Mouse (Mus musculus) kidney, embryonic 16.5 days (tissue): ENCODE measurements around the gene Tnrc6c. TPM values are rescaled to one million over a fixed set of nuclear protein-coding genes. Genes with fewer than 3 reads are reported as not detected.

ENCODE experiments used
- ATAC-seq: fragments of 200-750 bp; cut with Nextera tagmentation; 2 replicates; pipeline ENCODE4 v1.8.0; 2017; ENCODE audit warnings: moderate TSS enrichment; ENCODE audit not compliant: low FRiP score, low TSS enrichment
- H3K27ac ChIP-seq: fragments of 300-500 bp; sonication (generic); 2 replicates; pipeline ENCODE4 v1.5.1; 2014; ENCODE audit warnings: low read length
- H3K27me3 ChIP-seq: fragments of 300-500 bp; sonication (generic); 2 replicates; pipeline ENCODE4 v1.6.1; 2014; ENCODE audit warnings: low read length, control low read depth, mixed read lengths; ENCODE audit not compliant: insufficient read depth
- H3K36me3 ChIP-seq: fragments of 300-500 bp; sonication (generic); 2 replicates; pipeline ENCODE4 v1.6.1; 2014; ENCODE audit warnings: low read length, control low read depth, mixed read lengths; ENCODE audit not compliant: insufficient read depth
- H3K4me1 ChIP-seq: fragments of 300-500 bp; sonication (generic); 2 replicates; pipeline ENCODE4 v1.6.1; 2014; ENCODE audit warnings: low read length, control low read depth, mixed read lengths; ENCODE audit not compliant: insufficient read depth
- H3K4me2 ChIP-seq: fragments of 300-500 bp; sonication (generic); replicated peaks from 2 replicates; pipeline ENCODE4 v1.6.1; 2014; ENCODE audit warnings: low read depth, low read length
- H3K4me3 ChIP-seq: fragments of 300-500 bp; sonication (generic); 2 replicates; pipeline ENCODE4 v1.5.1; 2014; ENCODE audit warnings: mild to moderate bottlenecking, low read length
- H3K9ac ChIP-seq: fragments of 300-500 bp; sonication (generic); replicated peaks from 2 replicates; pipeline ENCODE4 v1.6.1; 2014; ENCODE audit warnings: low read length
- H3K9me3 ChIP-seq: fragments of 300-500 bp; sonication (generic); 2 replicates; pipeline ENCODE4 v1.6.1; 2016; ENCODE audit warnings: low read length, control low read depth
- WGBS: fragments of 180-500 bp; shearing (Covaris S2); extraction: QIAGEN DNeasy Blood & Tissue Kit; methylation state at CpG from one replicate; pipeline ENCODE4 v1.1.7; 2014; 5-methylcytosine and 5-hydroxymethylcytosine counted together
- polyA plus RNA-seq: library from polyadenylated mRNA; unstranded; fragments of >200 nt; fragmentation: Nextera tagmentation; extraction: Ambion mirVana; gene quantifications from 2 replicates; pipeline ENCODE4 v1.2.1, GENCODE M21; 2015

The Tnrc6c gene
- polyA plus RNA-seq, 1 experiment from 2014 or later = 9.1 TPM

- Histone ChIP-seq H3K4me3 (no peak overlapping the region), H3K9me3 (no peaks in the 10 kb centered on the region), H3K4me2 (no peak overlapping the region), H3K27ac (no peak overlapping the region), H3K4me1 (no peaks in the 10 kb centered on the region), H3K36me3 (peaks cover 85% of the 10 kb centered on the region), H3K9ac (no peak overlapping the region), H3K27me3 (no peaks in the 10 kb centered on the region)
- no peak for ATAC-seq
- 92% methylated on average over 10 of the region's 10 CpGs for WGBS
These were observed 95.3 kb downstream of the Tnrc6c start for GRCm38 (mm10) chr11:117749414-117749813.

- Histone ChIP-seq H3K27ac (no peak overlapping the region), H3K9me3 (no peaks in the 10 kb centered on the region), H3K4me1 (no peaks in the 10 kb centered on the region), H3K9ac (no peak overlapping the region), H3K27me3 (no peaks in the 10 kb centered on the region), H3K36me3 (peaks cover 86% of the 10 kb centered on the region), H3K4me3 (no peak overlapping the region), H3K4me2 (no peak overlapping the region)
- no peak for ATAC-seq
- WGBS = 91% methylated on average over 6 of the region's 6 CpGs
These were observed 97.5 kb downstream of the Tnrc6c start for GRCm38 (mm10) chr11:117751544-117751943.

- ATAC-seq = no peak
- WGBS = 97% methylated on average over 7 of the region's 7 CpGs
- H3K4me3 ChIP-seq = no peak overlapping the region
- H3K9me3 ChIP-seq = no peaks in the 10 kb centered on the region
- H3K27ac ChIP-seq = no peak overlapping the region
- H3K4me1 ChIP-seq = no peaks in the 10 kb centered on the region
- peaks cover 78% of the 10 kb centered on the region for H3K36me3 ChIP-seq
- no peak overlapping the region for H3K4me2 ChIP-seq
- H3K9ac ChIP-seq = no peak overlapping the region
- H3K27me3 ChIP-seq = no peaks in the 10 kb centered on the region
These were observed 101.8 kb downstream of the Tnrc6c start for GRCm38 (mm10) chr11:117755891-117756290.

GRCm38 (mm10) chr11:117759267-117759666, 105.2 kb downstream of the Tnrc6c start:
- H3K27ac ChIP-seq = no peak overlapping the region
- H3K9ac ChIP-seq = no peak overlapping the region
- no peak overlapping the region for H3K4me3 ChIP-seq
- WGBS = 88% methylated on average over 10 of the region's 10 CpGs
- no peaks in the 10 kb centered on the region for H3K27me3 ChIP-seq
- peaks cover 6% of the 10 kb centered on the region; the same call in 1 of the 2 replicates for H3K4me1 ChIP-seq
- peaks cover 59% of the 10 kb centered on the region for H3K36me3 ChIP-seq
- no peak overlapping the region for H3K4me2 ChIP-seq
- no peaks in the 10 kb centered on the region for H3K9me3 ChIP-seq
- ATAC-seq = no peak

- peaks cover 49% of the 10 kb centered on the region for H3K36me3 ChIP-seq
- H3K9me3 ChIP-seq = no peaks in the 10 kb centered on the region
- WGBS = 90% methylated on average over 26 of the region's 26 CpGs
These were observed 106.5 kb downstream of the Tnrc6c start for GRCm38 (mm10) chr11:117760374-117761119.

GRCm38 (mm10) chr11:117761801-117762200, 107.7 kb downstream of the Tnrc6c start:
- Histone ChIP-seq H3K27me3 (no peaks in the 10 kb centered on the region), H3K4me2 (no peak overlapping the region), H3K27ac (no peak overlapping the region), H3K4me3 (no peak overlapping the region), H3K36me3 (peaks cover 43% of the 10 kb centered on the region), H3K4me1 (peaks cover 6% of the 10 kb centered on the region; the same call in 1 of the 2 replicates), H3K9ac (no peak overlapping the region), H3K9me3 (no peaks in the 10 kb centered on the region)
- WGBS = 88% methylated on average over 13 of the region's 13 CpGs
- no peak for ATAC-seq

More at GRCm38 (mm10) chr11:117760374-117761119, 106.5 kb downstream of the Tnrc6c start:
- no peak overlapping the region for H3K4me2 ChIP-seq
- H3K27ac ChIP-seq = no peak overlapping the region
- no peaks in the 10 kb centered on the region for H3K27me3 ChIP-seq
- H3K9ac ChIP-seq = no peak overlapping the region
- H3K4me3 ChIP-seq = no peak overlapping the region
- peaks cover 6% of the 10 kb centered on the region; the same call in 1 of the 2 replicates for H3K4me1 ChIP-seq
- peak; percentile 40 for ATAC-seq

- Histone ChIP-seq H3K27ac (no peak overlapping the region), H3K36me3 (peaks cover 41% of the 10 kb centered on the region), H3K4me1 (peaks cover 6% of the 10 kb centered on the region; the same call in 1 of the 2 replicates), H3K4me3 (no peak overlapping the region), H3K9me3 (no peaks in the 10 kb centered on the region), H3K9ac (no peak overlapping the region), H3K4me2 (no peak overlapping the region), H3K27me3 (no peaks in the 10 kb centered on the region)
- ATAC-seq = no peak
- 77% methylated on average over 12 of the region's 12 CpGs for WGBS
These were observed 108.2 kb downstream of the Tnrc6c start for GRCm38 (mm10) chr11:117762246-117762645.

GRCm38 (mm10) chr11:117764319-117764718, 110.2 kb downstream of the Tnrc6c start:
- H3K4me1 ChIP-seq = peaks cover 6% of the 10 kb centered on the region; the same call in 1 of the 2 replicates
- H3K36me3 ChIP-seq = peaks cover 27% of the 10 kb centered on the region
- WGBS = 87% methylated on average over 9 of the region's 9 CpGs
- H3K9ac ChIP-seq = no peak overlapping the region
- no peak overlapping the region for H3K4me2 ChIP-seq
- no peaks in the 10 kb centered on the region for H3K27me3 ChIP-seq
- no peak overlapping the region for H3K27ac ChIP-seq
- no peaks in the 10 kb centered on the region for H3K9me3 ChIP-seq
- no peak for ATAC-seq
- no peak overlapping the region for H3K4me3 ChIP-seq

- H3K36me3 ChIP-seq = peaks cover 26% of the 10 kb centered on the region
- no peak for ATAC-seq
- H3K27me3 ChIP-seq = no peaks in the 10 kb centered on the region
- WGBS = 92% methylated on average over 5 of the region's 5 CpGs
- no peak overlapping the region for H3K4me2 ChIP-seq
- no peak overlapping the region for H3K27ac ChIP-seq
- H3K9me3 ChIP-seq = no peaks in the 10 kb centered on the region
- no peak overlapping the region for H3K4me3 ChIP-seq
- H3K4me1 ChIP-seq = peaks cover 6% of the 10 kb centered on the region; the same call in 1 of the 2 replicates
- H3K9ac ChIP-seq = no peak overlapping the region
These were observed 111.3 kb downstream of the Tnrc6c start for GRCm38 (mm10) chr11:117765361-117765760.

GRCm38 (mm10) chr11:117766275-117766674, 112.2 kb downstream of the Tnrc6c start:
- WGBS = 81% methylated on average over 3 of the region's 3 CpGs
- no peak overlapping the region for H3K9ac ChIP-seq
- no peak overlapping the region for H3K27ac ChIP-seq
- H3K9me3 ChIP-seq = no peaks in the 10 kb centered on the region
- peaks cover 21% of the 10 kb centered on the region for H3K36me3 ChIP-seq
- no peaks in the 10 kb centered on the region for H3K27me3 ChIP-seq
- no peak for ATAC-seq
- no peak overlapping the region for H3K4me2 ChIP-seq
- peaks cover 6% of the 10 kb centered on the region; the same call in 1 of the 2 replicates for H3K4me1 ChIP-seq
- no peak overlapping the region for H3K4me3 ChIP-seq
